Mouse (Mus musculus) left cerebral cortex, postnatal 14 days (tissue): ENCODE data around the gene Vmn2r71. TPM values are rescaled to one million over a fixed set of nuclear protein-coding genes. Genes with fewer than 3 reads are reported as not detected.

Experiments used
- DNase-seq, 2 experiments: peaks; one replicate each; pipeline ENCODE4 v3.0.0; 2021 to 2022; ENCODE audit warnings: low spot score in 2 of 2, mixed read lengths in 1 of 2
- intact Hi-C: fragments of 180-260 bp; cut with DNase I; formaldehyde crosslinking; loops from one replicate; pipeline ENCODE4 v1.15.1; 2025
- long read RNA-seq, 2 experiments: library from polyadenylated mRNA; stranded (forward); transcript quantifications; one replicate each; pipeline ENCODE4 v2.0.0; 2021
- total RNA-seq, 2 experiments: library from RNA; stranded (reverse); gene quantifications; 2 replicates each; pipeline ENCODE4 v1.2.3; 2021

Vmn2r71 gene
- not detected for total RNA-seq
- long read RNA-seq, experiment 1 = 0 reads
- long read RNA-seq, experiment 2 = 0 reads

DNA sequence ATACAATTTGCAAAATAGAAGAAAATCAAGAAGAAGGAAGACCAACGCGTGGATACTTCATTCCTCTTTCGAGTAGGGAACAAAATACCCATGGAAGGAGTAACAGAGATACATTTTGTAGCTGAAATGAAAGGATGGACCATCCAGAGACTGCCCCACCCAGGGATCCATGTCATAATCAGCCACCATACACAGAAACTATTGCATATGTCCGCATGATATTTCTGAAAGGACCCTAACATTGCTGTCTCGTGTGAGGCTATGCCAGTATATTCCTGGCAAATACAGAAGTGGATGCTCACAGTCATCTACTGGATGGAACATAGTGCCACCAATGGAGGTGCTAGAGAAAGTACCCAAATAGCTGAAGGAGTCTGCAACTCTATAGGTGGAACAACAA lies at the start of gene Vmn2r71:
Gene Vmn2r71, plus strand, starts transcription at position 301 of the 400 bp plus-strand sequence.
- intact Hi-C loops = no loop called here
- no peak for DNase-seq

DNA sequence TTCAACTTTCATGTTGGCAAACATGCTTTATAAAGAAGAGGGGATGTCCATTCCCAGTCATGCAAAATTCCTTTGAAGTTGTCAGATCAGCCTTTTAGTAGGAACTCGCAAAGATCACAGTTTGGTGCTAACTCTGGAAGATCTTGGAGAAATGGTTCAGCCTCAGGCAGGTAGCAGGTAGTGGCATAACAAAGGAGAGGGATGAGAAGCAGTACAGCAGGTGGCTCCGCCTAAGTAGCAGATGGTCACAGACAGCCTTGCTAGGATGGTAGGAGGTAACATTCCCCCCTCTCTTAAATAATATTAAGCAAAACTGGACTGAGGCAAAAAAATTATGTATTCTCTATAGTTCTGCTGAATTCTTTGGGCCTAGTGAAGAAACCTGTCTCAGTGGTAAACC lies 20.8 kb upstream of the Vmn2r71 start:
- no peak for DNase-seq
- intact Hi-C loops = no loop called here

DNA sequence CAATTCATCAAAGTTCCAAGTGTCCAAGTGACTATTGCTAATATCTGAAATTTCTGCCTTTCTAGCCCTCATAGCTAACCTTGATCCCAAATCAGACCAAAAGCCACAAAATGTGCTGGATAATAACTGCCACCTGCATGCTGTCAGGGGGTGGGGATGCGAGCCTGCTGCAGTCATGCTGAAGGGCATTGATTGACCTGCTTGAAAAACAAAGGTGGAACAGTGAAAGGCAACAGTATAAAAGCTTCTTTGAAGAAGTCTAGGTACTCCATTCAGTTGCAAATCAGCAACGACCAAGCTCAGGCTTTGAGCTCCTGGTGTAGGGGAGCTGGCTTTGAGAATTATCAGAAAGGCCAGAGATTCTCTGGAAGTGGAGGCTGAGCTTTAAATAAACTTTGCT lies 19.8 kb upstream of the Vmn2r71 start:
- intact Hi-C loops = no loop called here
- DNase-seq = no peak

DNA sequence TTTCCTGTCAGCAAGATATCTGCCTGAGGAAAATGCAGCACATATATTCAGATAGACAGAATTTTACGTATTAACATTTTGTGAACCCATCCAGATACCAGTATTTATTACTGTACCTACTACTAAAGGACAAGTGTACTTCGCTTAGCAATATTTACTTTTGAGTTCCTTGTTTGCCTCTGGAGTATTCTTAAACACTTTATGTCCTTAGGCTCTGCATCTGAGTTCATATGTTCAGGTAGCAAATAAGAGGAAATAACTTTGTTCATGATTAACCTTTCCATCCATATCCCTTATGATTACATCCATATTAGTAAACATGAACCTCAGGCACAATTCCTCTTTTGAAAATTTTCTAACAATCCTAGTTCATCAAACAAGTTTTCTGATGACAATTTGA lies 6.2 kb downstream of the Vmn2r71 start, which contains the start of gene Vmn2r70:
Gene Vmn2r70, minus strand, starts transcription at position 101 of the 400 bp plus-strand sequence.
- intact Hi-C loops = no loop called here
- DNase-seq = no peak

Other genes with a start within 250 kb of the Vmn2r71 start
- not detected for gene Vmn2r69, start 147.2 kb upstream of the Vmn2r71 start, total RNA-seq
- gene Vmn2r70, start 6.1 kb downstream of the Vmn2r71 start, total RNA-seq = not detected
- not detected for gene Vmn2r72, start 192.0 kb downstream of the Vmn2r71 start, total RNA-seq